Mouse (Mus musculus) spleen, adult 2 months (tissue): Measurements from ENCODE around the gene Tnfrsf9. TPM values are rescaled to one million over a fixed set of nuclear protein-coding genes. Genes with fewer than 3 reads are reported as not detected.
"Not testable (repeated sequence)": the region's sequence is repeated elsewhere in the genome, so short reads cannot be mapped to it uniquely, and the experiment has no call there.

ENCODE experiments used
- DNase-seq, 2 experiments: peaks; one replicate each; pipeline versions ENCODE4 v3.0.0 to v3.0.0-alpha.2; 2012 to 2021; ENCODE audit warnings: low spot score in 2 of 2, low read depth in 1 of 2
- H3K27ac ChIP-seq: fragments of 200-500 bp; 2 replicates; pipeline ENCODE4 v1.5.1; 2012; ENCODE audit warnings: low read length, inconsistent platforms; ENCODE audit not compliant: insufficient read depth
- H3K27me3 ChIP-seq: fragments of 200-500 bp; 2 replicates; pipeline ENCODE4 v1.6.1; 2012; ENCODE audit warnings: mild to moderate bottlenecking, moderate library complexity, low read length, inconsistent platforms; ENCODE audit not compliant: control insufficient read depth, insufficient read depth
- H3K36me3 ChIP-seq: fragments of 200-500 bp; 2 replicates; pipeline ENCODE4 v1.6.1; 2012; ENCODE audit warnings: mild to moderate bottlenecking, low read length, inconsistent platforms; ENCODE audit not compliant: control insufficient read depth, insufficient read depth
- H3K4me1 ChIP-seq: fragments of 200-500 bp; 2 replicates; pipeline ENCODE4 v1.6.1; 2011; ENCODE audit warnings: inconsistent platforms; ENCODE audit not compliant: control insufficient read depth, insufficient read depth, insufficient read length
- H3K4me3 ChIP-seq: fragments of 200-500 bp; 2 replicates; pipeline ENCODE4 v1.5.1; 2011; ENCODE audit warnings: mild to moderate bottlenecking, inconsistent platforms; ENCODE audit not compliant: insufficient read depth, insufficient read length; ENCODE audit errors: extremely low read depth
- CTCF ChIP-seq: fragments of 200-500 bp; IDR thresholded peaks from 2 replicates; pipeline ENCODE4 v1.5.1; 2011; ENCODE audit warnings: mild to moderate bottlenecking, inconsistent platforms; ENCODE audit not compliant: insufficient read depth, insufficient read length, insufficient replicate concordance; ENCODE audit errors: extremely low read depth
- POLR2A ChIP-seq: fragments of 200-500 bp; IDR thresholded peaks from 2 replicates; pipeline ENCODE4 v1.6.1; 2011; ENCODE audit warnings: low read depth, low read length, inconsistent platforms
- WGBS: fragments of 180-500 bp; shearing (Covaris S2); methylation state at CpG from one replicate; pipeline ENCODE4 v1.1.7; 2018; 5-methylcytosine and 5-hydroxymethylcytosine counted together
- polyA plus RNA-seq: library from polyadenylated mRNA; depleted of rRNA; stranded (reverse); fragments of >200 nt; gene quantifications from 2 replicates; pipeline ENCODE4 v1.2.3, GENCODE M21; 2012

The Tnfrsf9 gene
- polyA plus RNA-seq, 1 experiment: 2.2 TPM

- no peak for TF ChIP-seq CTCF
- TF ChIP-seq POLR2A: no peak
- Histone ChIP-seq H3K36me3 (peaks cover 3% of the 10 kb centered on the region; the same call in 1 of the 2 replicates), H3K4me1 (no peaks in the 10 kb centered on the region), H3K4me3 (no peak overlapping the region), H3K27ac (peak overlapping the region; percentile 61), H3K27me3 (no peaks in the 10 kb centered on the region)
- WGBS: 54% methylated on average over 17 of the region's 17 CpGs
- no peak for DNase-seq
Observed at GRCm38 (mm10) chr4:150869276-150870197, 44.8 kb upstream of the Tnfrsf9 start.

DNA sequence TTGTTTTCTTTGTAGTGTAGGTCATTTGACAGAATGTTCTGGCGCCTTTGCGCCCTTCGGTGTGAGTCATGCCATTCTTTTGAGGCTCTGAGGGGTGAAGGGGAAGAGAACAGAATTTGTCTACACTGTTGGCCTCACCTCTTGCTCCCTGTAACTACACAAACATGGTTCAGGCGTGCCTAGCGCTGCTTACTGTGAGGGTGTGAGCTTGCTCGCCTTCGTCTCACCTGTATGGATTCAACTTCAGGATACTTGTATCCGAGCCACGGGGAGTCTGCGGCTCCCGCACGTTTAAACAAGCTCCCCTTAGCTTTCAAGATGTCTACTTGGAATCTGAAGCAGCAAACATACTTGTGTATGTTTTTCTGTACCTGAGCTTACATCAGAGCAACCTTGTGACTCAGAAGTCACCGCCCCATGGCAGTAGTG, 43.4 kb upstream of the Tnfrsf9 start:
- Histone ChIP-seq H3K4me3 (no peak overlapping the region), H3K4me1 (peaks cover 2% of the 10 kb centered on the region; the same call in 1 of the 2 replicates), H3K36me3 (peaks cover 3% of the 10 kb centered on the region; the same call in 1 of the 2 replicates), H3K27ac (0 out of 2 replicates have a peak overlapping the region, but pooled peaks have one; percentile 15), H3K27me3 (no peaks in the 10 kb centered on the region)
- no peak for DNase-seq
- WGBS: 91% methylated on average over 13 of the region's 13 CpGs
- TF ChIP-seq POLR2A (no peak), CTCF (no peak)

DNA sequence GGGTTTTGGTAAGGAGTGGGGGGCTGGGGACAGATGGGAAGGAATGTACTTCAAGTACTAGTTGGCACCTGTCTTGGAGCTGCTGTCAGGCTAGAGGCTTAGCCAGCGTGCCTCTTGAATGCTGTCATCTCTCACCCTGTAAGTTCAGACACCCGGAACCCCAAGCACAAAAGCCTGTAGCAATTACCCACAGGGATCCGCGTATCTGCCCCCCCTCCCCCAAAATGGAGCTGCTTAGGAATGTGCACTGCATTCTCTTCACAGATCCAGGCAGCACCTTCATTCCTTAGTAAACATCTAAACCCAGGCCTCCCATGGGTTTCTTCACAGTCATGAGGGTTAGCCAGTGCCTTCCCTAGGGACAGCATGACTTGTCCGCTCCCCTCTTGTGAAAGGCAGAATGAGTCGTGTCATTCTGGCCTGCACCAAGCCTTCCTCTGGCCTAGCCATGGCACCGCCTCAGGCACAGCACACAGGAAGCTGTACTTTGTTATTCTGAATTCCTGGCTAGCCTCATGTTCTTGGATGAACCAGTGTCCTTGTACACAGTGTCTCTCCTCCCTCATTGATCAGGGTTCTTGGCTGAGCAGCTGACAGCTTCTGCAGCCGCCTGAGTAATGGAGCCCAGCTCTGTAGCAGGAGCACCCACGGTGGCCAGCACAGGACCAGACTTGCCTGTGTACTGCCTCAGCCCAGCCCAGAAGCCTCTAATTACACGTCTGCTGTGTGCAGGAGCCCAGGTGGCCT, 42.8 kb upstream of the Tnfrsf9 start:
- no peak overlapping the region for H3K4me3 ChIP-seq
- no peak for TF ChIP-seq POLR2A
- TF ChIP-seq CTCF: no peak
- WGBS: 72% methylated on average over 10 of the region's 10 CpGs
- H3K4me1 ChIP-seq: peaks cover 2% of the 10 kb centered on the region; the same call in 1 of the 2 replicates
- no peaks in the 10 kb centered on the region for H3K27me3 ChIP-seq
- H3K27ac ChIP-seq: no peak overlapping the region
- peaks cover 2% of the 10 kb centered on the region; the same call in 1 of the 2 replicates for H3K36me3 ChIP-seq
- no peak for DNase-seq

DNA sequence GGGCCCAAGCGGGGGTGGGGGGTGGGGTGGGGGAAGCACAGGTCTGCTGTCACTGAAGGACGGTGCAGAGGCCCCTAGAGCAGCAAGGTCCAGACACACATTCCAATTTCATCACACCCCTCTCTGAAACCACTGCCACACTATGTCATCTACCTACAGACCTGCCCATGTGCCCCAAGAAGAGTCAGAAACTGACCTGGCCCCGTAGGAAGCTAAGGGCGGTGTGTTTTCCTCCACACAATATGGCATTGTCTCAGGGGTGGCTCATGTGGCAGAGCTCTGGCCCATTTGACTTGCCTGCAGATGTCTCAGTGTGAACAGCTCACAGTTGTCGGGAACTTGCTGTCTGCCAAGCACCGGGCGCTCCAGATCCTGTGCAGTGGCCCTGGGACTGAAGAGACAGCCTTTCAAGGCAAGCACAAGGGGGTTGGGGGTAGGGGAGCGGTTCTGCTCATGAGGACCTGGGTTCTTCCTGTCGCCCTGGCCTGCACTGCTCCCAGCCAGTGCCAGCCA, 42.2 kb upstream of the Tnfrsf9 start:
- WGBS: 75% methylated on average over 9 of the region's 9 CpGs
- no peak for DNase-seq

GRCm38 (mm10) chr4:150872681-150873080, 41.7 kb upstream of the Tnfrsf9 start:
- H3K27ac ChIP-seq: no peak overlapping the region
- no peaks in the 10 kb centered on the region for H3K36me3 ChIP-seq
- H3K27me3 ChIP-seq: no peaks in the 10 kb centered on the region
- TF ChIP-seq CTCF: no peak
- no peak for TF ChIP-seq POLR2A
- no peak overlapping the region for H3K4me3 ChIP-seq
- H3K4me1 ChIP-seq: peaks cover 2% of the 10 kb centered on the region; the same call in 1 of the 2 replicates
- 86% methylated on average over 8 of the region's 8 CpGs for WGBS
- DNase-seq: no peak

More for the DNA sequence above, 42.2 kb upstream of the Tnfrsf9 start:
- peaks cover 2% of the 10 kb centered on the region; the same call in 1 of the 2 replicates for H3K4me1 ChIP-seq
- H3K27ac ChIP-seq: 0 out of 2 replicates have a peak overlapping the region, but pooled peaks have one; percentile 26
- no peaks in the 10 kb centered on the region for H3K36me3 ChIP-seq
- TF ChIP-seq CTCF (no peak), POLR2A (no peak)
- H3K27me3 ChIP-seq: no peaks in the 10 kb centered on the region
- no peak overlapping the region for H3K4me3 ChIP-seq

- DNase-seq, H3K4me3 ChIP-seq, H3K27me3 ChIP-seq, H3K27ac ChIP-seq, H3K36me3 ChIP-seq, H3K4me1 ChIP-seq: not testable (repeated sequence)
- 17% methylated on average over 4 of the region's 4 CpGs for WGBS
Observed at GRCm38 (mm10) chr4:150874416-150874815, 39.9 kb upstream of the Tnfrsf9 start.

DNA sequence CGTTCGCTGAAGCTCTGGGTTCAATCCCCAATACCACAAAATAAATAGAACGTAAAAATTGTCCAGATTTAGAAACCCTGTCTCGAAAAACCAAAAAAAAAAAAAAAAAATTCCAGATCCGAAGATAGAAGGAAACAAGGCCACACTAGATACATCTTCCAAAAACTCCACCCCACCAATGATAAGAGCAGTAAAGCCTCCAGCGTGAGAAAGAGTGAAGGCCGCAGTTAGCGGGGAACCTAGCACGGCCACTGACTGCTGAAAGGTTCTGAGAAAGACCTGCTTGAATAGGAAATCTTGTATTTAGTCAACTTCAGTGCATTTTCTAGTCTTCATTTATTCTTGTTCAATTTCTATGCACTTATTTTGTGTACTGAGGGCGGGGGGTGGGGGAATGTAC, 39.0 kb upstream of the Tnfrsf9 start:
- TF ChIP-seq CTCF (no peak), POLR2A (no peak)
- Histone ChIP-seq H3K27ac (no peak overlapping the region), H3K4me1 (peaks cover 2% of the 10 kb centered on the region; the same call in 1 of the 2 replicates), H3K4me3 (no peak overlapping the region), H3K27me3 (no peaks in the 10 kb centered on the region), H3K36me3 (no peaks in the 10 kb centered on the region)
- WGBS: 85% methylated on average over 10 of the region's 10 CpGs
- DNase-seq: no peak
